Mouse (Mus musculus): Measurements from ENCODE around the gene Zfyve27. TPM values are rescaled to one million over a fixed set of nuclear protein-coding genes. Genes with fewer than 3 reads are reported as not detected.

Zfyve27 gene
- 39.3 and 53.9 TPM in 2 replicates for polyA plus RNA-seq (2012; rRNA removed)

GRCm38 (mm10) chr19:42163764-42164163, at the start of gene Zfyve27:
Gene Zfyve27, plus strand, starts transcription at chr19:42163951.
- no peak for DNase-seq
- 36% methylated on average over 5 of the region's 5 CpGs for WGBS
- TF ChIP-seq CTCF (IDR thresholded peaks at IDR 0.05; ENCODE audit: insufficient read depth, low read length) = no peak
- no peak for TF ChIP-seq POLR2A (IDR thresholded peaks at IDR 0.05; ENCODE audit: borderline replicate concordance, extremely low read depth, low read depth, low read length)
- no peak within 1 kb of the TSS for H3K4me3 ChIP-seq (replicated peaks; ENCODE audit: extremely low read depth, low read depth, low read length)
- no peaks in the 10 kb centered on the region for H3K4me1 ChIP-seq (ENCODE audit: control insufficient read depth, insufficient read depth, low read length)

DNA sequence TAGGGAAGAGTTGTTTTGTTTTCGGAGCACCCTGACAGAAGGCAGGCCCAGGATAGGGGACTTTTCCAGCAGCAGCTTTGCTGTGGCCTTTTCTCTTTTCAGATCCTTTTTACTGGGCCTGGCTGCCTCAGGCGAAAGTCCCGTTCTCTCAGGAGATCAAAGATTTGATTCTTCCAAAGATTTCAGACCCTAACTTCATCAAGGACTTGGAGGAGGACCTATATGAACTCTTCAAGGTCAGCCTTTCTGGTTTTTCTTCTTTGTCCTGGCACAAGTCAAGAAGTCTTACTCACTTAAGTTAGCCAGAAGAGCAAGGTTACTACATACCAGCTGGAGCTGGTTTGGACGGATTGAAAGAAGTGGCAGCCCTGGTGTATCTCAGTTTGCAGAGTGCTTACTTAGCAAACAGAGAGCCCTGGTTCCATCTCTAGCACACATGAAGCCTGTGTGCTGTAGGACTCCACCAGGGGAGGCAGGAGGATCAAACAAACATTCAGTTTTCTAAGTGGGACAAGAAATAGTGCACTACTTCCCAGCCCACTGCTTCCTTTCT, 47.9 kb upstream of the Zfyve27 start:
- DNase-seq = no peak
- 68% methylated on average over 4 of the region's 4 CpGs for WGBS
- H3K4me3 ChIP-seq (replicated peaks; ENCODE audit: extremely low read depth, low read depth, low read length) = no peak overlapping the region
- TF ChIP-seq CTCF (IDR thresholded peaks at IDR 0.05; ENCODE audit: insufficient read depth, low read length) (no peak), POLR2A (IDR thresholded peaks at IDR 0.05; ENCODE audit: borderline replicate concordance, extremely low read depth, low read depth, low read length) (no peak)
- H3K4me1 ChIP-seq (ENCODE audit: control insufficient read depth, insufficient read depth, low read length) = no peaks in the 10 kb centered on the region

- H3K4me1 ChIP-seq (ENCODE audit: control insufficient read depth, insufficient read depth, low read length) = no peaks in the 10 kb centered on the region
- H3K4me3 ChIP-seq (replicated peaks; ENCODE audit: extremely low read depth, low read depth, low read length) = no peak overlapping the region
- WGBS = 77% methylated on average over 9 of the region's 9 CpGs
- no peak for DNase-seq
- no peak for TF ChIP-seq CTCF (IDR thresholded peaks at IDR 0.05; ENCODE audit: insufficient read depth, low read length)
- TF ChIP-seq POLR2A (IDR thresholded peaks at IDR 0.05; ENCODE audit: borderline replicate concordance, extremely low read depth, low read depth, low read length) = no peak
Observed at GRCm38 (mm10) chr19:42118142-42118541, 45.6 kb upstream of the Zfyve27 start.

DNA sequence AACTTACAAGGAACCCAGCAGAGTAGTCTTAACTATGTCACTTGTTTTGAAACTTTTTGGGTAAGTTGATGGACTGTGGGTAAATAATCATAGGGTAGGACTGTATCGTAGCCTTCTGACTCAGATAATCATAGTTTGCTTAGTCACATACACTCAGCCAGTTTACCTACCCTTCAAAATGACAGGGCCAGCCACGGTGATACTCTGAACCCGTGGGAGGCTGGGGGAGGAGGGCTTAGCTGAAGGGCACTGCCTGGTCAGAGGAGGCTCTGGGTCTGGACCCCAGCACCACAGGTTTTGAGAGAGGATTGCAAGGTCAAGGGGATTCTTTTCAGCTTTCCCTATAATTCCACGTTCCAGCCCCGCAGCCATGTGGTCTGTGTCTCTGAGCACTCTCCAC, 45.2 kb upstream of the Zfyve27 start:
- Histone ChIP-seq H3K4me3 (replicated peaks; ENCODE audit: extremely low read depth, low read depth, low read length) (no peak overlapping the region), H3K4me1 (ENCODE audit: control insufficient read depth, insufficient read depth, low read length) (no peaks in the 10 kb centered on the region)
- DNase-seq = no peak
- TF ChIP-seq POLR2A (IDR thresholded peaks at IDR 0.05; ENCODE audit: borderline replicate concordance, extremely low read depth, low read depth, low read length) (no peak), CTCF (IDR thresholded peaks at IDR 0.05; ENCODE audit: insufficient read depth, low read length) (no peak)
- WGBS = 69% methylated on average over 5 of the region's 5 CpGs

DNA sequence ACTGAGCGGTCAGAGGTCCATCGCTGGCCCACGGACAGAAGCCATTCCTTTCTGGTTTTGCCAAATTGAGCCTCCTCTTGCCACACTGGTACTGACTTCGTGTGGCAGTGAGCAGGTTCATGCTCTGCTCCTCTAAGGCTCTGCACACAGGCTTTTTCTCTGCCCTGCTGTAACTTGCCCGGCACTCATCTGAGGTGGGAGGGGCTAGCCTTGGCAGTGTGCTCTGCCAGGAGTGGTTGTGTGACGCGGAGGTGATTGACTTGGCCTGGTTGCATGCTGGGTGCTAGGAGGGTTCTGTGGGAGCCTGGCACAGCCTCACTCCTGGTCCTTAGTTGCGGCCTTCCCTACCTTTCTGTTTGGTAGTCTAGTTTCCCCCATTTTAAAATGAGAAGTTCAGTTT, 43.3 kb upstream of the Zfyve27 start:
- TF ChIP-seq POLR2A (IDR thresholded peaks at IDR 0.05; ENCODE audit: borderline replicate concordance, extremely low read depth, low read depth, low read length) (no peak), CTCF (IDR thresholded peaks at IDR 0.05; ENCODE audit: insufficient read depth, low read length) (no peak)
- 66% methylated on average over 8 of the region's 8 CpGs for WGBS
- peak; percentile 44 for DNase-seq
- Histone ChIP-seq H3K4me1 (ENCODE audit: control insufficient read depth, insufficient read depth, low read length) (no peaks in the 10 kb centered on the region), H3K4me3 (replicated peaks; ENCODE audit: extremely low read depth, low read depth, low read length) (no peak overlapping the region)

DNA sequence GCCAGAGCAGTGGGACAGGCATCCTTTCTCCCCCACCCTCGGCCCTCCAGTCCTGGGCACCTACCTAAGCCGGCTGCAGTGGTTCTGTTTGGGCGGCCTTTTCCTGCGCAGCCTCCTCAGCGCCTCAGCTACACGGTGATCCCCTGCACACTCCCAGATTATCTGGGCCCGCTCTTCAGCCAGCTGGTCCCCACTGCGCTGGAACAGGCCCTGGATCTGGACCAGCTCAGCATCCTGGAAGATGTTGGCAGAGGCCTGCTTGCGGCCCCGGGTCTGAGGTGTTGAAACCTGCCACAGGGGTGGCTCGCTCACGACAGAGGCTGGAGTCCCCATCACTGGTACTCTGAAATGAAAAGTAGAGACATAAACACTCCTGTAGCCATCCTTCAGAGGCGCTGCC, 39.1 kb upstream of the Zfyve27 start:
- TF ChIP-seq CTCF (IDR thresholded peaks at IDR 0.05; ENCODE audit: insufficient read depth, low read length) = no peak
- WGBS = 74% methylated on average over 13 of the region's 13 CpGs

GRCm38 (mm10) chr19:42125501-42126218, 38.1 kb upstream of the Zfyve27 start:
- no peak for DNase-seq
- 63% methylated on average over 11 of the region's 11 CpGs for WGBS
- H3K4me3 ChIP-seq (replicated peaks; ENCODE audit: extremely low read depth, low read depth, low read length) = no peak overlapping the region
- no peak for TF ChIP-seq POLR2A (IDR thresholded peaks at IDR 0.05; ENCODE audit: borderline replicate concordance, extremely low read depth, low read depth, low read length)
- TF ChIP-seq CTCF (IDR thresholded peaks at IDR 0.05; ENCODE audit: insufficient read depth, low read length) = no peak
- peaks cover 13% of the 10 kb centered on the region for H3K4me1 ChIP-seq (ENCODE audit: control insufficient read depth, insufficient read depth, low read length)

More for the DNA sequence above, 39.1 kb upstream of the Zfyve27 start:
- Histone ChIP-seq H3K4me3 (replicated peaks; ENCODE audit: extremely low read depth, low read depth, low read length) (no peak overlapping the region), H3K4me1 (ENCODE audit: control insufficient read depth, insufficient read depth, low read length) (peaks cover 12% of the 10 kb centered on the region)
- no peak for DNase-seq

- Histone ChIP-seq H3K4me3 (replicated peaks; ENCODE audit: extremely low read depth, low read depth, low read length) (no peak overlapping the region), H3K4me1 (ENCODE audit: control insufficient read depth, insufficient read depth, low read length) (peaks cover 18% of the 10 kb centered on the region)
- TF ChIP-seq POLR2A (IDR thresholded peaks at IDR 0.05; ENCODE audit: borderline replicate concordance, extremely low read depth, low read depth, low read length) = no peak
- TF ChIP-seq CTCF (IDR thresholded peaks at IDR 0.05; ENCODE audit: insufficient read depth, low read length) = no peak
- no peak for DNase-seq
- WGBS = 81% methylated on average over 6 of the region's 6 CpGs
Observed at GRCm38 (mm10) chr19:42126219-42126605, 37.5 kb upstream of the Zfyve27 start.

DNA sequence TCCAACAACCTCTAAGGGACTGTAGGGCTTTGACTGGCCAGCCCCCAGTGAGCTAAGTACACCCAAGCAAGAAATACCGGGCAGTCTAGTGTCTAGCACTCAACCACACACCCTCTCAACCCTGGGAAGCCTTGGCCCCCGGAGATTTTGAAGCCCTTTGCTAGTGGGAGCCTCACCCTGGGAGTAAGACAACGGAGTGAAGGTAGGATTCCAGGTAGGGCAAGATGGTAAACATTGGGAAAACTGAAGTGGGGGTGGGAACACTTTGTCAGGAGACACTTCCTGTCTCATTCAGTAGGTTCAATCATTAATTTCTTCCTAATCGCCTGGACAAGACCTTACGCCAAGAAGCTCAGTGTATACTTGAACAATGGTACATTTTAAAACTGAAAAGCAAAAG, 36.7 kb upstream of the Zfyve27 start:
- DNase-seq = no peak
- WGBS = 63% methylated on average over 5 of the region's 5 CpGs
- Histone ChIP-seq H3K4me1 (ENCODE audit: control insufficient read depth, insufficient read depth, low read length) (peaks cover 23% of the 10 kb centered on the region), H3K4me3 (replicated peaks; ENCODE audit: extremely low read depth, low read depth, low read length) (peak overlapping the region; percentile 14)
- TF ChIP-seq CTCF (IDR thresholded peaks at IDR 0.05; ENCODE audit: insufficient read depth, low read length) (no peak), POLR2A (IDR thresholded peaks at IDR 0.05; ENCODE audit: borderline replicate concordance, extremely low read depth, low read depth, low read length) (peak; percentile 7; the same call in 1 of the 2 replicates)

Data from lung, adult 2 months (tissue).